Mouse (Mus musculus) neural tube, embryonic 11.5 days (tissue): ENCODE data around the gene Heca. TPM values are rescaled to one million over a fixed set of nuclear protein-coding genes. Genes with fewer than 3 reads are reported as not detected.
"Not testable (repeated sequence)": the region's sequence is repeated elsewhere in the genome, so short reads cannot be mapped to it uniquely, and the experiment has no call there.

Source experiments
- ATAC-seq: fragments of 200-750 bp; cut with Nextera tagmentation; 2 replicates; pipeline ENCODE4 v1.8.0; 2017; ENCODE audit warnings: moderate number of reproducible peaks, mild to moderate bottlenecking, moderate TSS enrichment, moderate library complexity; ENCODE audit not compliant: insufficient read depth, low FRiP score, low TSS enrichment
- DNase-seq: peaks from one replicate; pipeline ENCODE4 v3.0.0-alpha.2; 2015; ENCODE audit warnings: low spot score
- H3K27ac ChIP-seq: fragments of 300-500 bp; sonication (generic); 2 replicates; pipeline ENCODE4 v1.5.1; 2014; ENCODE audit warnings: low read depth, mild to moderate bottlenecking, low read length
- H3K27me3 ChIP-seq: fragments of 300-500 bp; sonication (generic); 2 replicates; pipeline ENCODE4 v1.6.1; 2014; ENCODE audit warnings: mild to moderate bottlenecking, low read length, mixed read lengths; ENCODE audit not compliant: control insufficient read depth, insufficient read depth
- H3K36me3 ChIP-seq: fragments of 300-500 bp; sonication (generic); 2 replicates; pipeline ENCODE4 v1.6.1; 2014; ENCODE audit warnings: mild to moderate bottlenecking, low read length, moderate library complexity, mixed read lengths; ENCODE audit not compliant: control insufficient read depth, insufficient read depth
- H3K4me1 ChIP-seq: fragments of 300-500 bp; sonication (generic); 2 replicates; pipeline ENCODE4 v1.6.1; 2014; ENCODE audit warnings: low read length, mixed read lengths; ENCODE audit not compliant: control insufficient read depth, insufficient read depth
- H3K4me2 ChIP-seq: fragments of 300-500 bp; sonication (generic); 2 replicates; pipeline ENCODE4 v1.6.1; 2014; ENCODE audit warnings: low read depth, mild to moderate bottlenecking, moderate library complexity
- H3K4me3 ChIP-seq: fragments of 300-500 bp; sonication (generic); 2 replicates; pipeline ENCODE4 v1.5.1; 2014; ENCODE audit warnings: low read depth, low read length
- H3K9ac ChIP-seq: fragments of 300-500 bp; sonication (generic); 2 replicates; pipeline ENCODE4 v1.6.1; 2014; ENCODE audit warnings: mild to moderate bottlenecking, low read length
- H3K9me3 ChIP-seq: fragments of 300-500 bp; sonication (generic); 2 replicates; pipeline ENCODE4 v1.6.1; 2016; ENCODE audit warnings: low read length; ENCODE audit not compliant: control insufficient read depth
- WGBS: fragments of 180-500 bp; shearing (Covaris S2); extraction: QIAGEN DNeasy Blood & Tissue Kit; methylation state at CpG from one replicate; pipeline ENCODE4 v1.1.7; 2014; 5-methylcytosine and 5-hydroxymethylcytosine counted together
- polyA plus RNA-seq: library from polyadenylated mRNA; unstranded; fragments of >200 nt; fragmentation: Nextera tagmentation; extraction: Ambion mirVana; gene quantifications from 2 replicates; pipeline ENCODE4 v1.2.1, GENCODE M21; 2014

Gene Heca
- polyA plus RNA-seq, 1 experiment from 2014 or later: 4.1 TPM

DNA sequence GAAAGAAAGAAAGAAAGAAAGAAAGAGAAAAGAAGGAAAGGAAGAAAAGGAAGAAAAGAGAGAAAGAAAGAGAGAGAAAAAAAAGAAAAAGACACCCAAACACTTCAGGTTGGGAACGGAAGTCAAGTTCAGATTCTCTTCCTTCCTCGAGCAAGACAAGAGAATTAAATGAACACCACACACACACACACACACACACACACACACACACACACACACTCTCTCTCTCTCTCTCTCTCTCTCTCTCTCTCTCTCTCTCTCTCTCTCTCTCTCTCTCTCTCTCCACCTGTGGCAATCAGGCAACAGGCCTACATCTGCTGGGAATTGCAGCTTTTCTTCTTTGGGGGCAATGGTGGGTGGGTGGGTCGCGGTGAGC lies 1.1 kb downstream of the Heca start:
- H3K36me3 ChIP-seq, H3K27ac ChIP-seq, DNase-seq, H3K27me3 ChIP-seq, ATAC-seq, H3K9me3 ChIP-seq, H3K4me1 ChIP-seq: not testable (repeated sequence)
- Histone ChIP-seq H3K4me2 (peak overlapping the region; percentile 61), H3K9ac (peak overlapping the region; percentile 86), H3K4me3 (peak overlapping the region; percentile 85)
- WGBS: 2% methylated on average over 4 of the region's 4 CpGs

DNA sequence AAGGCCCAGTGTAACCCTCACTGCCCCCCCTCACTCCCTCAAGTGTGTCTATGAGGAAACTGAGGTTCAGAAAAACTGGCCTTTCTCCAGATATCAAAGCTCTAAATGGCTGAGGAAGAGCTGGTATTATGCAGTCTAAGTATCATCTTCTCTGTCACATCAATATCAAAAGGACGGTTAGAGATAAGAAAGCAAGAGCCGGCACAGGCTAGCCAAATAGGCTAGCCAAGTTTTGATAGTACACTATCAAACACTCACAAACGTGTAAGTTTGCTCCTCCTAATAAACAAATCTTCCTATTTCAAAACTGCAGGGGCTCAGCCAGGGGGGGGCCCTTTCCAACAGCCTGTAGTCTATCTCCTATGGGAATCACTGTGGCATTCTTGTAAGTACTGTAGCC lies 1.8 kb downstream of the Heca start:
- H3K27me3 ChIP-seq: no peaks in the 10 kb centered on the region
- WGBS: 68% methylated on average over 3 of the region's 3 CpGs
- no peak overlapping the region for H3K9ac ChIP-seq
- no peak overlapping the region for H3K27ac ChIP-seq
- H3K4me2 ChIP-seq: peak overlapping the region; percentile 61
- peaks cover 5% of the 10 kb centered on the region for H3K4me1 ChIP-seq
- no peak overlapping the region for H3K4me3 ChIP-seq
- 0 out of 2 replicates have a peak, but pooled peaks cover 2% of the 10 kb centered on the region for H3K36me3 ChIP-seq
- ATAC-seq: no peak
- no peaks in the 10 kb centered on the region for H3K9me3 ChIP-seq
- DNase-seq: no peak

DNA sequence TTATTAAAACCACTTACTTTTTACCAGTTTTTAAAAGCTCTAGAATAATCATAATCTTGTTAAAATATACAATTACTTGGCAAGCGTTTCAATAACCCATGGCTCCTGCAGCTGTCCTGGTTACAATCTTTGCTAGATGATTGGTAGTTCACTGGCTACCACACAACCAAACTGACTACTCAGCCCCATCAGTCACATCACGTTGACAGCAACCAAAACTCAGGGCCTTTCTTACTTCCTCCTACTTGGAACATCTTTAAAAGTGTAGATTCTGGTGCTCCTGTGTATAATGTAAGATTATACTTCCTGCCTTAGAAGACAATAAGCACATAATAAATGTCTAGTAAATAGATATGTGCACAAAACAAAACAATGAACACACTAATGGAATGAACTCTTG lies 14.2 kb downstream of the Heca start:
- Histone ChIP-seq H3K36me3 (no peaks in the 10 kb centered on the region), H3K4me1 (no peaks in the 10 kb centered on the region), H3K27me3 (no peaks in the 10 kb centered on the region), H3K27ac (no peak overlapping the region), H3K4me3 (no peak overlapping the region), H3K9ac (no peak overlapping the region), H3K9me3 (no peaks in the 10 kb centered on the region), H3K4me2 (no peak overlapping the region)
- DNase-seq: no peak
- 85% methylated on average over 2 of the region's 2 CpGs for WGBS
- ATAC-seq: no peak

DNA sequence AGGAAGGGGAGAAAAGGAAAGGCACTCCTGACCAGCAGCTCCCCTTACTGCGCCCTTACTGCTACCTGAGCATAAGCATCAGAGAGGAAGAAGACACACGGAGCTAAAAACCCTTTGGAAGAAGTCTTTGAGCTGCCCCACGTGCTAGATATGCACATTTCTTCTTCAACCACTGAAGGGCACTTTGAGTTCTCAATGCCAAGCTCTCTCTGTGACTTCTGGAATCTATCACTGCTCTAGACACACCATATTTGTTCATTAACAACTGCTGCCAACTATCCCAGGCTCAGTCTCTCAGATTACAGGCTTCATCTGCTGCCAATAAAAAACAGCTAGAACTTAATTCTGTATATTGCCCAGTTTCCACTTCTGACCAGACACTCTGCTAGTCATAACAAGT lies 15.7 kb downstream of the Heca start:
- no peaks in the 10 kb centered on the region for H3K4me1 ChIP-seq
- H3K27me3 ChIP-seq: no peaks in the 10 kb centered on the region
- no peak overlapping the region for H3K4me3 ChIP-seq
- ATAC-seq (no peak), DNase-seq (no peak)
- no peak overlapping the region for H3K27ac ChIP-seq
- WGBS: 70% methylated on average over 3 of the region's 3 CpGs
- no peak overlapping the region for H3K4me2 ChIP-seq
- no peaks in the 10 kb centered on the region for H3K9me3 ChIP-seq
- no peaks in the 10 kb centered on the region for H3K36me3 ChIP-seq
- no peak overlapping the region for H3K9ac ChIP-seq

DNA sequence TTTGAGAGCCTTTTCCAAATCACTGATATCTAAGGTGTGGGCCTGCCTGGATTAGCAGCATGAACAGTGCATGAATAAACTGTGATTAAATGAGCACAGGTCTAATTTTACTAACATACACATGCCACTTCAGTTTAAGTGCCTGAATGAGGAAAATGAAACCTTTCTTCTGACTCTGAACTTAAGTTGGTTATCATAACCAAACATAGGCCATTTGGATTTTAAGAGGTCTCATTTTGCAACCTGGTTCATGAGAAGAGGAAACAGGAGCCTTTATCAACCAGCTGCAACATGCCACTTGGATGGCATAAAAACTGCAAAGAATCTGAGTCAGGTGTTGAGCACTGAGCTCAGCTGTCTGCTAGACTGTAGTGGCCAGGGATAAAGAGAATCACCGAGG lies 16.7 kb downstream of the Heca start:
- Histone ChIP-seq H3K4me2 (no peak overlapping the region), H3K4me1 (no peaks in the 10 kb centered on the region), H3K27me3 (no peaks in the 10 kb centered on the region), H3K36me3 (no peaks in the 10 kb centered on the region), H3K9me3 (no peaks in the 10 kb centered on the region), H3K4me3 (no peak overlapping the region), H3K27ac (no peak overlapping the region), H3K9ac (no peak overlapping the region)
- no peak for DNase-seq
- ATAC-seq: no peak
- WGBS: 81% methylated on average over 1 of the region's 1 CpGs

DNA sequence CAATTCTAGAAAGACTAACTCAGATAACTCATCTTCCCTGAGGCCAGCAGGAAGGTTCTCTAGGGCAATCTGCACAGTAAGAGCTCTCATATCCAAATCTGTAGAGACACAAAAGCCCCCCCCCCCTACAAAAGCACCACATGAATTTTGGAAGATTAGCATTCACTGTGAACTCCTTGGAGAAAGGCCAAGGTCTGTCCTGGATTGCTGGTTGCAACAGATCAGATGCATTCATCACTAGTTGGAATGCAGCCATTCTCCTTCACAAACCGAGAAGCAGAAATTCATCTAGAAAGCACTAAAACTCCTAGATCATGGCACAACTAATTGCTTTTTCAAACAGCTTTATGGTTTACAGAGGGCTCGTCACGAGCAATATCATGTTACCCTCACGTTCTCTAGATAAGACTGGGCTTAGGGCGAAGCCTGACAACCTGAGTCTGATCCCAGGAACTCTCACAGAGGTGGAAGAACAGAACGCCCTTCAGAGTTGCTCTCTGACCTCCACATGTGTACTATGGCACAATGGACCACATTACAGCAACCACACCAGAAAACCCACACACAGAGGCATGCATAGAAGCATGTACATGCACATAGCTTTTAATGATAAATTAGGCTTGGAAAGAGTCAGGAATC lies 17.3 kb downstream of the Heca start:
- ATAC-seq (no peak), DNase-seq (no peak)
- H3K9ac ChIP-seq: no peak overlapping the region
- 73% methylated on average over 6 of the region's 6 CpGs for WGBS
- H3K4me3 ChIP-seq: no peak overlapping the region
- no peak overlapping the region for H3K4me2 ChIP-seq
- no peaks in the 10 kb centered on the region for H3K36me3 ChIP-seq
- no peaks in the 10 kb centered on the region for H3K4me1 ChIP-seq
- no peaks in the 10 kb centered on the region for H3K9me3 ChIP-seq
- H3K27me3 ChIP-seq: no peaks in the 10 kb centered on the region
- H3K27ac ChIP-seq: no peak overlapping the region

DNA sequence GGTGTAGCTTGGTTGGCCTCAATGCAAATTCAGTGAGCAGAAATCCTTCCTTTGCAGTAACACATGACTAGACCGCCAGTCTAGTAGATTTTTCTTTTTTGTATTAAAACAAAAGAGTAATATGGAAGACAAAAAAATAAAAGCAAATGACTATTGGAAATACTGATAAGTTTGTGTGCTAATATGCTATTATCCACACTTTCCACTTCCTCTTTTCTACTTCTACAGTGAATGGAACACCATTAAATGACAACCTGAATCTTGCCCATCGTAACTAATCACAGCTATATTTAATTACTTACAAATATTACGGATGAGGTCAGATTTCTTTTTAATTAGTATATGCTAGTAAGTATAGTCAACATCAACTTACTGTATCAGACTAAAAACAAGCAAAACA lies 22.7 kb downstream of the Heca start:
- ATAC-seq (no peak), DNase-seq (no peak)
- Histone ChIP-seq H3K4me1 (no peaks in the 10 kb centered on the region), H3K36me3 (no peaks in the 10 kb centered on the region), H3K27me3 (no peaks in the 10 kb centered on the region), H3K27ac (no peak overlapping the region), H3K9ac (no peak overlapping the region), H3K9me3 (no peaks in the 10 kb centered on the region), H3K4me2 (no peak overlapping the region), H3K4me3 (no peak overlapping the region)
- WGBS: 91% methylated on average over 3 of the region's 3 CpGs

DNA sequence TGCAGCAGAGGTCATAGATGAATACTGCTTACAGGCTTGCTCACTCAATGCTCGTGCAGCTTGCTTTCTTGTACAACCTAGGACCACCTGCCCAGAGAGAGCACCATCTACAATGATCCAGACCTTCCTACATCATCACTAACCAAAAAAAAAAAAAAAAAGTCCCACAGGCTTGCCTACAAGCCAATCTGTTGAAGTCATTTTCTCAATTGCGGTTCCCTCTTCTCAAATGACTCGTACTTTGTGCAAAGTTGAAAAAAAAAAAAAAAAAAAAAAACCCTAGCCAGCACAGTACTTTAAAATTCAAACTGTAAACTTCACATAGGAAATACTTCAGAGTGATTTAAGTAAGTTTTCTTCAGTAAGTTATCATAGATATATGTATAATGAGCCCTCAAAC lies 23.7 kb downstream of the Heca start:
- H3K4me2 ChIP-seq: no peak overlapping the region
- DNase-seq: no peak
- no peaks in the 10 kb centered on the region for H3K36me3 ChIP-seq
- no peaks in the 10 kb centered on the region for H3K4me1 ChIP-seq
- no peak overlapping the region for H3K27ac ChIP-seq
- no peaks in the 10 kb centered on the region for H3K9me3 ChIP-seq
- no peak overlapping the region for H3K9ac ChIP-seq
- ATAC-seq: no peak
- H3K4me3 ChIP-seq: no peak overlapping the region
- WGBS: 75% methylated on average over 3 of the region's 3 CpGs
- no peaks in the 10 kb centered on the region for H3K27me3 ChIP-seq

DNA sequence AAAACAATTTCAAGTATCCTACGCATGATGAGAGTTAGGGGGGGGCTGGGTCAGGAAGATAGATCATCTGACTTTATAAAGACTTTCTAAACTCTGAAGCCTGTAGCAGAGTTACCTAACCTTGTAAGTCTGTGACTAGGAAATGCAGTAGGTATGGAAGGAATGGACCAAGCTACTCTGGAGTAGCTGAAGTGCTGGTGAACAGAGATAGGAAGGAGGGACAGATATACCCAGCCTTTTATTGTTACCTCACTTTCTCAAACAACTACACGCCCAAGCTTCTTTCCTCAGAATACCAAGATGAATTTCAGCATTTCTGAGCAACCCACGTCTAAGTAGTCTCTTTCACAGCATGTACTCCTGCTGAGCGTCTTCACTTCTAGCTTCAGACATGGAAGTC lies 26.5 kb downstream of the Heca start:
- no peak overlapping the region for H3K4me2 ChIP-seq
- ATAC-seq (no peak), DNase-seq (no peak)
- H3K9ac ChIP-seq: no peak overlapping the region
- no peak overlapping the region for H3K4me3 ChIP-seq
- H3K27ac ChIP-seq: no peak overlapping the region
- no peaks in the 10 kb centered on the region for H3K36me3 ChIP-seq
- WGBS: 67% methylated on average over 4 of the region's 4 CpGs
- H3K27me3 ChIP-seq: no peaks in the 10 kb centered on the region
- no peaks in the 10 kb centered on the region for H3K4me1 ChIP-seq
- no peaks in the 10 kb centered on the region for H3K9me3 ChIP-seq
